Mouse (Mus musculus): ENCODE results near the gene AI467606.
"Not testable (repeated sequence)": the region's sequence is repeated elsewhere in the genome, so short reads cannot be mapped to it uniquely, and the experiment has no call there.

Gene AI467606

DNA sequence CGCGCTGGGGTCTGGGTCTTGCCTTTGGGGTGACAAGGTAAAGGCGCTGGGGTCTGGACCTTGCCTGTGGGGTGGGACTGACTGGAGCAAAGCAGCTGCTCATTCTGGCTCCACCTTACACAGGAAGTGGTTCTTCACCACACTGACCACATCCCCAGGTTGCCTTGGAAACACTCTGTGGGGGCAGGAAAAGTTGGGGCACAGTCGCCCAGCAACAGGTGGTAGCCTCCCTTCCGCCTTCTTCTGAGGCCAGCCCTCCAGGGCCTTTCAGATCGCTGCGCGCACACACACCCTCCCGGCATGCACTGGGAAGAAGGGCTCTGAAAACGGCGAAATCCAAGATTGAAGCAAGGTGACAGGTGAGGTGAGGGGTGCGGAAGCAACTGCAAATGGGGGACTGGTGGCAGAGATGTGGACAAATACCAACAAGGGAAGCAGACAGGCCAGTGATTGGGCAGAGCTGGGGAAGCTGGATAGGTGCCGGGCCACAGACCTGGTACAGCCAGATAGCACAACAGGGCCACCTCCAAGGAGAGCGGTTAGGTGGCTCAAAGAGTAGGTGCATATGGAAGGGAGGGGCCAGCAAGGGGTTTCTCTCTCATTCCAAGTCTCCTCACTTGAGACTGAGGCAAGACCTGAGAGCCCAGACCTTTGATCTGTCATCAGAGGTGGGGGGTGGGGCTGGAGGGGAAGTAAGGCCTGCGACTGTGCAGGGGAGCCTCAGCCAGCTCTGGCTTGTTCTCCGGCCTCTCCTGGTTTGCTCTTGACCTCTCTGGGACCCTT, at the start of gene AI467606:
Gene AI467606 (plus strand): TSS at position 246 of the 783 bp plus-strand sequence.
- no peak for DNase-seq (ENCODE audit: low read depth, low spot score)

DNA sequence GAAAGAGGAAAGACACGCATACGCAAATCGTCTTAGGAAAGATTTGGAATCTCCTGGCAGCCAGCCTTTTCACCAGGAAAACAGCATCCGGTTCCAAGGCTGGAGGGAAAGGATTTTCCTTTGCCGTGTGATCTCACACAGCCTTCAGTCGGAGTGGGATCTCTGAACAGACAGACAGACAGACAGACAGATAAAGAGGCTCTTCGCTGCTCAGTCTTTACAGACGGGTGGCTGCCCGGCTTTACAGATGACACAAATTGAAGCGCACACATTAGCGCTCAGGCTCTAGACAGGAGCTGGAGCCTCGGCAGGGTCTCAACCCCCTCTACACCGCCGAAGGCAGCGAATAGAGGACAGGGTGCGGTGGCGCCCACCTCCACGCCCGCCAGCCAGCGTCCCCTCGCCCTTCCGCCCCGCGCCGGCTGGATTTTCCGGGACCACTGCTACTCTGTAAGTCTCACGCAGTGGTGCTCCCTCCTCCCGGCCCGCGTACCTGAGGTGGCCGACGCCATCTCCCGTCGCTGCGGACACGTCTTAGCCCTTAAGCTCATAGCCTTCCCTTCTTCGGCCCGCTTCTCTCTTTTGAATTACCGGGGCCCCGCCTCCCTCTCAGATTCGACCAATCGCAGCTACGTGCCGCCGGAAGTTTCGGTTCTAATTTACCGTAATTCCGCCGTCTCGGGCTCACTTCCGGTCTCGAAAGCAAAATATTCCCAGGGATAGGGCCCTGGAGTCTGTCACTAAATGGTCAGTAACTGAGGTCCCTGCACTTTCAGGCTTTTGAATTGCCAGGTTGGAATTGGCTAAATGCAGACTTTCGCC, 49.1 kb upstream of the AI467606 start, which contains the start of gene Kif22:
Gene Kif22 (minus strand): TSS at position 621 of the 822 bp plus-strand sequence.
- peak; percentile 78 for DNase-seq (ENCODE audit: low read depth, low spot score)

- peak; percentile 52 for DNase-seq (ENCODE audit: low read depth, low spot score)
Observed at GRCm38 (mm10) chr7:127055026-127055585, 36.1 kb upstream of the AI467606 start.

DNA sequence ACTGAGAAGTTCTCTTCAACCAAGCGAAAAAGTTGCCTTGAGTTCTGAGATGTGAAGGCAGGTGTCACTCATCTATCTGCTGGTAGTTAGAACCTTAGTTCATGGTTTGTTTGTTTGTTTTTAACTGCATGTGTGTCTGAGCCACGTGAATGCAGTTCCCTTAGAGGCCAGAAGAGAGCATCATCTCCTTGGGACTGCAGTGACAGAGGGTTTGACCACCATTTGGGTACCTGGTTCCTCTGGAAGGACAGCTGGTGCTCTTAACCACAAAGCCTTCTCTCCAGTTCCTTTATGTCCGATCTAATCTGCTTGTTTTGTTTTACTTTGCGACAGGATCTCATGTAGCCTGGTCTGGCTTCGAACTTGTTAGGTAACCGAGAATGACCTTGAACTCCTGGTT, 25.6 kb upstream of the AI467606 start:
- no peak for DNase-seq (ENCODE audit: low read depth, low spot score)

GRCm38 (mm10) chr7:127066317-127066716, 24.8 kb upstream of the AI467606 start:
- no peak for DNase-seq (ENCODE audit: low read depth, low spot score)

DNA sequence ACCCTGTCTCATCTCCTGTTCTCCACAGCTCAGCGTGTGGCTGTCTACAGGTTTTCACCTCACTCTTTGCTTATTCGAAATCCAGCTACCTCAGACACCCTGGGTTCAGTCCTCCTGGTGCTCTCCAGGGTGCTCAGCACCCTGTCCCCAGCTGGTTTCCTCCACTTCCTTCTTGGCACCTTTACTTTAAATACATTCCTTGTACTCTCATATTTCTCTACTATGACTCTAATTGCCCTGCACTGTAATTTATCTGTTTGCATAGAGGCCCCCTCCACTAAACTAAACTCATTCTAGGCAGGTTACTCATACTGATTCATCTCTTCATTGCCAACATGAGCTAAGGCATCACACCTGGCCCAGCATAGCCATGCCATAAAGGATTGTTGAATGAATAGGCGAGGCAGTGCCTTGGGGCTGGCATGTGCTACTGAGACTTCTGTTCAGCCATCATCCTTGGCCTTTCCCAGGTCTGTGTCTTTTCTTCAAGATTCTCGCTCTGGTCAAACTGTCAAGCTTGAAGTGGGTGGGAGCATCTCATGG, 20.2 kb upstream of the AI467606 start:
- DNase-seq (ENCODE audit: low read depth, low spot score) = no peak

DNA sequence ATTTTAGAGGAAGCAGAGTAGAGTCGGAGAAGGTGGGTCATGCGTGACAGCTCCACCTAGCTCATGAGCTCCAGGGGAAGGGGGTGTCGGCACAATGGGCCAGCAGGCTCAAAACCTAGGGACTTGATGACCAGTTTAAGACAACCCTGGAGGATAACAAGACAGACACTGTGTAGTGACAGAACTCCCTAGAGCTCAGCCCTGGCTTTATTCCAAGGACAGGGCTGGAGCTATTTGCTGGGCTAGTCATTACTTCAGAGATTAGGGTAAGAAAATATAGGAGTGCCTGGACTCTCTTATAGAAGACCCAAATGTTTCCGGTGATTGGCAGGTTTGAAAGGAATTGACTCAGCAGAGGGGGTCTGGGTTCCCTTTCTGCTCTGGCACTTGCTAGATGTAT, 17.9 kb upstream of the AI467606 start:
- no peak for DNase-seq (ENCODE audit: low read depth, low spot score)

GRCm38 (mm10) chr7:127076188-127076587, 15.0 kb upstream of the AI467606 start:
- DNase-seq (ENCODE audit: low read depth, low spot score) = no peak

- DNase-seq (ENCODE audit: low read depth, low spot score) = no peak
Observed at GRCm38 (mm10) chr7:127077692-127078091, 13.5 kb upstream of the AI467606 start.

GRCm38 (mm10) chr7:127080045-127080444, 11.1 kb upstream of the AI467606 start:
- no peak for DNase-seq (ENCODE audit: low read depth, low spot score)

- DNase-seq (ENCODE audit: low read depth, low spot score) = no peak
Observed at GRCm38 (mm10) chr7:127082271-127082670, 8.9 kb upstream of the AI467606 start.

DNA sequence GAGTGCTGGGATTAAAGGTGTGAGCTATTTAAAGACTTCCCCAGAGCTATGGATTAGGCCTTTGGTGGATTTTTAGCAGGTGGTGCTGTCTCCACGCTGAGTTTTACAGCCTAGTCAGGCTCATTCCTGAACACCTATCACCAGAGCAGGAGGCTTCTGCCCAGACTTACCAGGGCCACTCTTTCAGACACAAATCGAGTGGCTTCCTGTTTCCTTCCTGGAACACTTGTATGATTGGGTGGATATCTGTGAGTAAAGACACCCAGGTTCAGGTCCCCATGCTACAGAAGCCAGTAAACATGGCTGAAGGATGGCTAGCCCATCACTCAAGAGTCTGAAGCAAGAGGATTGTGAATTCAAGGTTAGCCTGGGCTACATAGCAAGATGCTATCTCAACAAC, 8.2 kb upstream of the AI467606 start:
- no peak for DNase-seq (ENCODE audit: low read depth, low spot score)

DNA sequence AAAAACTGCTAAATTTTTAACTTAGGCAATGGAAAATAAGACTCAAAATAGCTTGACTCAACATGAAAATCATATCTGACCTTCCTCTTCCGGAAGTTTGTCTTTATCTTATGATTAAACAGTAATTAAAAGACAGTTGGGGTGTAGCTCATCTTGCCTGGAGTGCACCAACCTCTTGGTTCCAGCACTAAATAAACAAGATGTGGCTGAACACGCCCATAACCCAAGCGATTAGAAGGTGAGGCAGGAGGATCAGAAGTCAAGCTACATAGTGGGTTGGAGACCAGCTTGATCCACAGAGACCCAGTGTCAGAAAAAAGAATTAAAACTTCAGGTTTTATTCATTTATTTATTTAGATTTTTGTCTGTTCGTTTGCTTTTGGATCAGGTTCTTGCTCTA, 7.5 kb upstream of the AI467606 start:
- no peak for DNase-seq (ENCODE audit: low read depth, low spot score)

GRCm38 (mm10) chr7:127084794-127085193, 6.4 kb upstream of the AI467606 start:
- DNase-seq (ENCODE audit: low read depth, low spot score) = no peak

DNA sequence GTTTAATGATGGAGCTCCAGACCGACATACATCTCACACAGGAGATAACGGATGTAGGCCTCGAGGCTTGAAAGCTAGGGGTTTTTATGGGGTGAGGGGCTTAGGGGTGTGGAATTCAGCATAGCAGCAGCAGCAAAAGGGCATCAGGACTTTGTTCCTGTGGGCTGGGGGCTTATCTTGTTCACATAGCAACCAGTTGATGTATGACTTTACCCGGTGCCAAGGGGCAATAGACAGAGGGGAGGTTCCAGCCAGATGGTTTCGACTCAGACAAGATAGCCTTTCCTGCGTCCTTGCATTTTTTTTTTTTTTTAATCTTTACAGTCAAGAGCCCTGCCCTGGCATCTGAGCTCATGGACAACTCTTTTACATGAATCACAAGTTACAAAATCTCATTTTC, 5.4 kb upstream of the AI467606 start:
- DNase-seq (ENCODE audit: low read depth, low spot score) = not testable (repeated sequence)

DNA sequence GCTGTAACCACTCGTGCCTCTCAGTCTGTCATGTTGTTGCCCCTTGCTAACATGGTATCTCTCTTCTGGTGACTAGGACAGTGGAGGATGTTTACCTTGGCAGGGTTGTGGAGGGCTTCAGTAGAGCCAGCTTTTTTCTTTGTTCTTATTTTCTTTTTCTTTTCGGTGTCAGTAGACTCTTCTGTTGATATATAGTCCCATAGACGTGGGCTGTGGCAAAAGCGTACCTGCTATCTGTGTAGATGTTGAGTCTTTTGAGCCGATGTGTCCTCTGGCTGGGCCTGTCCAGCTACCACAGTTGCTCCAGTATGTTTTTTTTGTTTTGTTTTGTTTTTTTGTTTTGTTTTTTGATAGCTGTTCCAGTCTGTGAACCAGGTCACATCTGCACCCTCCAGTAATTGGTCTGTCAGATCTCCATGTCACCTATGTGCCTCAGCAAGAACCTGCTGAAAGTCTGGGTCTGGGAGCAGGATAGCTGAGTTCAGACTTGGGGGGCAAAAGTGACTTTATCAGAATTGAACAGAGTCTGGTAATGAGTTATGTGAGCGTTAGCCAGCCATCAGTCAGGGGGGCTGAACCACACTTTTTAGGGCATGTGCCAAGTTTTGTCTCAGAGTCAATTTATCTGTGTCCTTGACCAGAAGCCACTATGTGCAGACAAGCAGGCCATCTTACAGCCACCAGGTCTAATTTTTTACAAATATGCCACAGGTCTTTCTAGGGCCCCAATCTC, 3.7 kb upstream of the AI467606 start, which contains the start of gene Zg16:
Gene Zg16 (minus strand): TSS at position 51 of the 733 bp plus-strand sequence.
- DNase-seq (ENCODE audit: low read depth, low spot score) = not testable (repeated sequence)

DNA sequence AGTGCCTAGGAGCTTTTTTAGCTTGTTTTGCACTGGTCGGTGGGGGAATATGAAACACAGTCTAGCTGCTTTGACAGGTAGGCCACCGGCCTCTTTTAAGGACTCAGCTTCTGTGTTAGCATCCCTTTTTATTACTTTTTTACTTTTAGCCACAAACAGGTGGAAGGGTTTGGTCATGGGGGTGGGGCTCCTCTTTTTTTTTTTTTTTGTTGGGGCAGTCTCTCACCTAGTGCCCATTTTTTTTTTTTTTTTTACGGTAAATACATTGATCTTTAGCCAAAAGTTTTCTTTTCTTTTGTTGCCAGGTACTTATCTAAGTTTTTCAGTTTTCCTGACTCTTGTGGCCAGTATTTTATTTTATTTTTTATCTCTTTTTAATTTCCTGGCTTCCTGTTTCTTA, 3.1 kb upstream of the AI467606 start:
- DNase-seq (ENCODE audit: low read depth, low spot score) = no peak

- DNase-seq (ENCODE audit: low read depth, low spot score) = no peak
Observed at GRCm38 (mm10) chr7:127088901-127089845, 2.0 kb upstream of the AI467606 start.

DNA sequence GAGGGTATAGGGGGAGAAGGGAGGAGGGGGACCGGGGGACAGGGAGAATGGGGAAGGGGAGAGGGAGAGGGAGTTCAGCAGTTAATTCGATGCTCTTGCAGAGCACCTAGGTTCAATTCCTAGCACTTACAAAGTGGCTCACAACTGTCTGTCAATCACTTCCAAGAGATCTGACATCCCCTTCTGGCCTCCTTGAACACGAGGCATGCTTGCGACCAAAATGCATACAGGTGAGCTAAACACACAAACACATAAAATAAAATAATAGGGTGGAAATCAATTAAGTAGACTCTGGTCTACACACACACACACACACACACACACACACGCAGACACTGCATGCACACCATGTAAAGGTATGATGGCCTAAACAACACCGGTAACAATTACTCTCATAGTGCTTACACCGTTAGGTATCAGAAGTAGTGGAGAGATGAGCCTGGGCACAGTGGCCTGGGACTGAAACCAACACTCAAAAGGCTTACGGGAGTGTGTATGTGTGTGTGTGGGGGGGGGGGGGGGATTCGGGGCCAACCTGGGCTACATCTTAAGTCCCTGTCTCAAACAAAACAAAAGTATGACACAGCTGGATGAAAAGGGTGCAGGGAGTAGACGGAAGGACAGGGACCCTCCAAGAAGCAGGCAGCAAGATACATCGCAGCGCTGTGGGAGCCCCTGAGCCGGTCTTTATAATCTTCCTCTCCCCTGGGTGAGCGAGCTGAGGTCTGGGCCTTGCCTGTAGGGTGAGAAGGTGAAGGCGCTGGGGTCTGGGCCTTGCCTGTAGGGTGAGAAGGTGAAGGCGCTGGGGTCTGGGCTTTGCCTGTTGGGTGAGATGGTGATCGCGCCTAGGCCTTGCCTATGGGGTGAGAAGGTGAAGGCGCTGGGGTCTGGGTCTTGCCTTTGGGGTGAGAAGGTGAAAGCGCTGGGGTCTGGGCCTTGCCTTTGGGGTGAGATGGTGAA, 725 bp upstream of the AI467606 start:
- DNase-seq (ENCODE audit: low read depth, low spot score) = no peak

Data from telencephalon, adult 2 months (tissue).